Mouse (Mus musculus) MEL (cell line): ENCODE results near the gene Cdc73. TPM values are rescaled to one million over a fixed set of nuclear protein-coding genes. Genes with fewer than 3 reads are reported as not detected.

Source experiments
- DNase-seq: peaks from one replicate; pipeline ENCODE4 v3.0.0; 2011; ENCODE audit warnings: low read depth, low spot score
- H3K27ac ChIP-seq: 2 replicates; pipeline ENCODE4 v1.5.1; 2012; ENCODE audit warnings: low read depth, mild to moderate bottlenecking, control low read depth, low read length, moderate library complexity; ENCODE audit not compliant: control insufficient read depth
- H3K27me3 ChIP-seq, 2 experiments: fragments of 150-350 bp in 1 of 2; sonication (generic) in 1 of 2; 2 replicates each; pipeline ENCODE4 v1.6.1; 2012; ENCODE audit warnings: low read length in 2 of 2, mild to moderate bottlenecking in 2 of 2, improper control_type of control experiment in 1 of 2, moderate library complexity in 1 of 2; ENCODE audit not compliant: insufficient read depth in 2 of 2, control insufficient read depth in 1 of 2
- H3K36me3 ChIP-seq, 2 experiments: 2 replicates each; pipeline ENCODE4 v1.6.1; 2012 to 2014; ENCODE audit warnings: low read length in 2 of 2, improper control_type of control experiment in 1 of 2, inconsistent platforms in 1 of 2, mild to moderate bottlenecking in 1 of 2; ENCODE audit not compliant: insufficient read depth in 2 of 2, control insufficient read depth in 1 of 2
- H3K4me1 ChIP-seq, 2 experiments: fragments of 150-350 bp in 1 of 2; sonication (generic) in 1 of 2; 2 replicates each; pipeline ENCODE4 v1.6.1; 2012; ENCODE audit warnings: low read length in 2 of 2, improper control_type of control experiment in 1 of 2, mild to moderate bottlenecking in 1 of 2; ENCODE audit not compliant: insufficient read depth in 2 of 2, control insufficient read depth in 1 of 2
- H3K4me3 ChIP-seq, 2 experiments: fragments of 150-350 bp in 1 of 2; sonication (generic) in 1 of 2; 2 replicates each; pipeline ENCODE4 v1.5.1; 2012; ENCODE audit warnings: low read depth in 2 of 2, low read length in 2 of 2, mild to moderate bottlenecking in 2 of 2, moderate library complexity in 2 of 2, control low read depth in 1 of 2, improper control_type of control experiment in 1 of 2; ENCODE audit not compliant: control insufficient read depth in 1 of 2, insufficient read depth in 1 of 2
- H3K79me2 ChIP-seq: 2 replicates; pipeline ENCODE4 v1.6.1; 2012; ENCODE audit warnings: mild to moderate bottlenecking, low read length, moderate library complexity; ENCODE audit not compliant: control insufficient read depth, poor library complexity, insufficient read depth
- H3K9ac ChIP-seq: 2 replicates; pipeline ENCODE4 v1.6.1; 2012; ENCODE audit warnings: low read depth, mild to moderate bottlenecking, control low read depth, low read length, moderate library complexity; ENCODE audit not compliant: control insufficient read depth, poor library complexity, severe bottlenecking
- H3K9me3 ChIP-seq: fragments of 150-350 bp; sonication (generic); replicated peaks from 2 replicates; pipeline ENCODE4 v1.6.1; 2012; ENCODE audit warnings: mild to moderate bottlenecking, low read length, improper control_type of control experiment, moderate library complexity; ENCODE audit not compliant: insufficient read depth
- CHD1 ChIP-seq: IDR thresholded peaks from 2 replicates; pipeline ENCODE4 v1.6.1; 2012; ENCODE audit warnings: low read depth, mild to moderate bottlenecking, inconsistent platforms, low read length, improper control_type of control experiment
- CTCF ChIP-seq, 3 experiments: IDR thresholded peaks in 2 of 3; conservative IDR thresholded peaks in 1 of 3; 2 replicates each; pipeline ENCODE4 v1.5.1; 2011 to 2012; ENCODE audit warnings: low read length in 3 of 3, low read depth in 2 of 3, mild to moderate bottlenecking in 2 of 3, improper control_type of control experiment in 1 of 3, inconsistent platforms in 1 of 3, mixed read lengths in 1 of 3, moderate library complexity in 1 of 3; ENCODE audit not compliant: control insufficient read depth in 1 of 3, insufficient read depth in 1 of 3, poor library complexity in 1 of 3, severe bottlenecking in 1 of 3
- ELF1 ChIP-seq: IDR thresholded peaks from 2 replicates; pipeline ENCODE4 v1.6.1; 2014; ENCODE audit warnings: low read depth, mild to moderate bottlenecking, inconsistent platforms, low read length, improper control_type of control experiment, moderate library complexity
- JUND ChIP-seq: IDR thresholded peaks from 2 replicates; pipeline ENCODE4 v1.6.1; 2011; ENCODE audit warnings: low read depth, mild to moderate bottlenecking, improper control_type of control experiment, low read length
- KAT2A ChIP-seq: conservative IDR thresholded peaks from 2 replicates; pipeline ENCODE4 v1.6.1; 2012; ENCODE audit warnings: low read depth, low read length, improper control_type of control experiment, inconsistent platforms
- RAD21 ChIP-seq: IDR thresholded peaks from 2 replicates; pipeline ENCODE4 v1.6.1; 2011; ENCODE audit warnings: mild to moderate bottlenecking, low read depth, low read length, improper control_type of control experiment
- RCOR1 ChIP-seq: IDR thresholded peaks from 2 replicates; pipeline ENCODE4 v1.6.1; 2012; ENCODE audit warnings: low read depth, mild to moderate bottlenecking, inconsistent platforms, low read length, improper control_type of control experiment
- TBP ChIP-seq: IDR thresholded peaks from 2 replicates; pipeline ENCODE4 v1.8.0; 2011; ENCODE audit warnings: low read depth, low read length, improper control_type of control experiment
- USF1 ChIP-seq: IDR thresholded peaks from 2 replicates; pipeline ENCODE4 v1.6.1; 2014; ENCODE audit warnings: low read depth, mild to moderate bottlenecking, inconsistent platforms, low read length, improper control_type of control experiment, moderate library complexity
- ZC3H11A ChIP-seq: IDR thresholded peaks from 2 replicates; pipeline ENCODE4 v1.6.1; 2012; ENCODE audit warnings: low read depth, mild to moderate bottlenecking, inconsistent platforms, low read length, improper control_type of control experiment
- polyA plus RNA-seq, 2 experiments: library from polyadenylated mRNA; stranded (reverse) in 1 of 2; unstranded in 1 of 2; fragments of >175 nt in 1 of 2; fragments of >200 nt in 1 of 2; gene quantifications; 2 replicates each; pipeline versions ENCODE4 v1.2.1 to v1.2.4; 2012; ENCODE audit warnings: low replicate concordance in 2 of 2, low read depth in 1 of 2; ENCODE audit not compliant: insufficient read length in 2 of 2, insufficient read depth in 1 of 2, missing spikeins in 1 of 2
- total RNA-seq: library from RNA; depleted of rRNA; stranded (reverse); fragments of 300-350 nt; gene quantifications from 2 replicates; pipeline ENCODE4 v1.2.3, GENCODE M21; 2012; rRNA removed

The Cdc73 gene
- total and polyA plus RNA-seq, 3 experiments = 11.6 to 65.8 (median 55.2) TPM

DNA sequence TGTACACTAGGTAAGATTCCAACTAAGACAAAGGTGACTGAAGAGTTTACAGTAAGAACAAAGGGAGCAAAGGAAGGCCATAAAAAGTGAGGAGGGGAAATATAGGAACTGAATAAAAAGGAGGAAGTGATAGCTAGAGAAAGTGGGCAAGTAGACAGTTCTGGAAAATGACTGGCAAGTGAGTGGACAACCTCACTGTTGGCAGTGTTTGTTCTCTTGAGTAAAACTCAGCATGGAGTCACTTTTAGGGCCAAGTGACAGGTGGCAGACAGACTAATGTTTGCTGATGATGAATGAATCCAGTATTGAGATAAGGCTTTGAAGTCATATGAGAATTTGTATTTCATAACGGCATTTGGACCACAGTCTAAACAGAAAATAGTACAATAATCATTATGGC is 144.5 kb downstream of the Cdc73 start:
- Histone ChIP-seq H3K9ac (no peak overlapping the region), H3K4me1 (no peaks in the 10 kb centered on the region), H3K27me3 (no peaks in the 10 kb centered on the region), H3K36me3 (no peaks in the 10 kb centered on the region), H3K27ac (no peak overlapping the region), H3K4me3 (no peak overlapping the region), H3K9me3 (no peaks in the 10 kb centered on the region), H3K79me2 (no peaks in the 10 kb centered on the region)
- no peak for TF ChIP-seq KAT2A
- TF ChIP-seq RAD21 = no peak
- no peak for TF ChIP-seq CTCF (IDR thresholded peaks at IDR 0.05 in 2 of 3, conservative IDR thresholded peaks at IDR 0.05 in 1 of 3; ENCODE audit: control insufficient read depth in 1 of 3, insufficient read depth in 1 of 3, low read depth in 2 of 3, low read length in 3 of 3, poor library complexity in 1 of 3, severe bottlenecking in 1 of 3)
- DNase-seq = peak; percentile 15

GRCm38 (mm10) chr1:143555533-143555932 is 147.2 kb downstream of the Cdc73 start:
- no peaks in the 10 kb centered on the region for H3K79me2 ChIP-seq
- no peaks in the 10 kb centered on the region for H3K36me3 ChIP-seq
- H3K4me3 ChIP-seq = no peak overlapping the region
- H3K27me3 ChIP-seq = no peaks in the 10 kb centered on the region
- H3K4me1 ChIP-seq = no peaks in the 10 kb centered on the region
- no peaks in the 10 kb centered on the region for H3K9me3 ChIP-seq
- no peak overlapping the region for H3K9ac ChIP-seq
- no peak for TF ChIP-seq JUND
- no peak for TF ChIP-seq USF1
- no peak for TF ChIP-seq ZC3H11A
- H3K27ac ChIP-seq = no peak overlapping the region
- no peak for DNase-seq

GRCm38 (mm10) chr1:143554621-143555020 is 148.1 kb downstream of the Cdc73 start:
- no peak for DNase-seq
- Histone ChIP-seq H3K9me3 (no peaks in the 10 kb centered on the region), H3K36me3 (no peaks in the 10 kb centered on the region), H3K9ac (no peak overlapping the region), H3K27me3 (no peaks in the 10 kb centered on the region), H3K4me3 (no peak overlapping the region), H3K79me2 (no peaks in the 10 kb centered on the region), H3K4me1 (no peaks in the 10 kb centered on the region), H3K27ac (no peak overlapping the region)
- TF ChIP-seq RCOR1 (no peak), CHD1 (no peak), JUND (no peak), TBP (no peak), RAD21 (no peak), ELF1 (no peak)

Other genes with a start within 250 kb of the Cdc73 start
- 0.03 and 0.04 TPM in 2 replicates for gene B3galt2, start 62.2 kb downstream of the Cdc73 start, total RNA-seq
- under 1 TPM in 1 of 2 experiments, not detected in 1; 0.01 TPM for gene B3galt2, start 62.2 kb downstream of the Cdc73 start, polyA plus RNA-seq
- gene Glrx2, start 13.4 kb upstream of the Cdc73 start, total RNA-seq = 23.4 and 25.3 TPM in 2 replicates
- gene Glrx2, start 13.4 kb upstream of the Cdc73 start, polyA plus RNA-seq = 10 to 100 TPM in 1 of 2 experiments, not detected in 1; 61.6 TPM
- 4.6 and 5.5 TPM in 2 replicates for gene Trove2, start 74.2 kb upstream of the Cdc73 start, total RNA-seq
- gene Trove2, start 74.2 kb upstream of the Cdc73 start, polyA plus RNA-seq = 1 to 10 TPM in 1 of 2 experiments, not detected in 1; 4.5 TPM
- gene Uchl5, start 74.4 kb upstream of the Cdc73 start, total RNA-seq = 110 and 116 TPM in 2 replicates
- 100 to 1,000 TPM in 1 of 2 experiments, 10 to 100 TPM in 1; 86.5 to 154 TPM for gene Uchl5, start 74.4 kb upstream of the Cdc73 start, polyA plus RNA-seq